Mouse (Mus musculus) embryonic facial prominence, embryonic 11.5 days (tissue): ENCODE measurements around the gene Bspry. TPM values are rescaled to one million over a fixed set of nuclear protein-coding genes. Genes with fewer than 3 reads are reported as not detected.

Experiments used
- ATAC-seq: fragments of 200-750 bp; cut with Nextera tagmentation; replicated peaks from 2 replicates; pipeline ENCODE4 v1.8.0; 2017; ENCODE audit warnings: low read depth; ENCODE audit not compliant: insufficient number of reproducible peaks, low FRiP score, low TSS enrichment
- DNase-seq: peaks from one replicate; pipeline ENCODE4 v3.0.0-alpha.2; 2015; ENCODE audit warnings: low spot score
- H3K27ac ChIP-seq: fragments of 300-500 bp; sonication (generic); replicated peaks from 2 replicates; pipeline ENCODE4 v1.5.1; 2014; ENCODE audit warnings: mild to moderate bottlenecking, low read depth, low read length, control low read depth
- H3K27me3 ChIP-seq: fragments of 300-500 bp; sonication (generic); 2 replicates; pipeline ENCODE4 v1.6.1; 2014; ENCODE audit warnings: mild to moderate bottlenecking, low read length, moderate library complexity, mixed read lengths; ENCODE audit not compliant: control insufficient read depth, insufficient read depth
- H3K36me3 ChIP-seq: fragments of 300-500 bp; sonication (generic); replicated peaks from 2 replicates; pipeline ENCODE4 v1.6.1; 2014; ENCODE audit warnings: low read depth, mild to moderate bottlenecking, low read length, moderate library complexity, mixed read lengths; ENCODE audit not compliant: control insufficient read depth, insufficient read depth
- H3K4me1 ChIP-seq: fragments of 300-500 bp; sonication (generic); 2 replicates; pipeline ENCODE4 v1.6.1; 2014; ENCODE audit warnings: low read length, mixed read lengths; ENCODE audit not compliant: control insufficient read depth, insufficient read depth
- H3K4me2 ChIP-seq: fragments of 300-500 bp; sonication (generic); 2 replicates; pipeline ENCODE4 v1.6.1; 2014; ENCODE audit warnings: low read depth, mild to moderate bottlenecking, control low read depth, low read length, moderate library complexity
- H3K4me3 ChIP-seq: fragments of 300-500 bp; sonication (generic); 2 replicates; pipeline ENCODE4 v1.5.1; 2014; ENCODE audit warnings: low read depth, low read length, control low read depth
- H3K9ac ChIP-seq: fragments of 300-500 bp; sonication (generic); replicated peaks from 2 replicates; pipeline ENCODE4 v1.6.1; 2014; ENCODE audit warnings: mild to moderate bottlenecking, control low read depth, low read length
- H3K9me3 ChIP-seq: fragments of 300-500 bp; sonication (generic); replicated peaks from 2 replicates; pipeline ENCODE4 v1.6.1; 2016; ENCODE audit warnings: mild to moderate bottlenecking, low read length, inconsistent platforms, mixed read lengths; ENCODE audit not compliant: control insufficient read depth
- whole genome bisulfite sequencing: fragments of 180-500 bp; shearing (Covaris S2); extraction: QIAGEN DNeasy Blood & Tissue Kit; methylation state at CpG from one replicate; pipeline ENCODE4 v1.1.7; 2014; 5-methylcytosine and 5-hydroxymethylcytosine counted together
- polyA plus RNA-seq: library from polyadenylated mRNA; unstranded; fragments of >200 nt; fragmentation: Nextera tagmentation; extraction: Ambion mirVana; gene quantifications from 2 replicates; pipeline ENCODE4 v1.2.1, GENCODE M21; 2014

Bspry gene
- polyA plus RNA-seq, result 1.8 and 2.2 TPM in 2 replicates

DNA sequence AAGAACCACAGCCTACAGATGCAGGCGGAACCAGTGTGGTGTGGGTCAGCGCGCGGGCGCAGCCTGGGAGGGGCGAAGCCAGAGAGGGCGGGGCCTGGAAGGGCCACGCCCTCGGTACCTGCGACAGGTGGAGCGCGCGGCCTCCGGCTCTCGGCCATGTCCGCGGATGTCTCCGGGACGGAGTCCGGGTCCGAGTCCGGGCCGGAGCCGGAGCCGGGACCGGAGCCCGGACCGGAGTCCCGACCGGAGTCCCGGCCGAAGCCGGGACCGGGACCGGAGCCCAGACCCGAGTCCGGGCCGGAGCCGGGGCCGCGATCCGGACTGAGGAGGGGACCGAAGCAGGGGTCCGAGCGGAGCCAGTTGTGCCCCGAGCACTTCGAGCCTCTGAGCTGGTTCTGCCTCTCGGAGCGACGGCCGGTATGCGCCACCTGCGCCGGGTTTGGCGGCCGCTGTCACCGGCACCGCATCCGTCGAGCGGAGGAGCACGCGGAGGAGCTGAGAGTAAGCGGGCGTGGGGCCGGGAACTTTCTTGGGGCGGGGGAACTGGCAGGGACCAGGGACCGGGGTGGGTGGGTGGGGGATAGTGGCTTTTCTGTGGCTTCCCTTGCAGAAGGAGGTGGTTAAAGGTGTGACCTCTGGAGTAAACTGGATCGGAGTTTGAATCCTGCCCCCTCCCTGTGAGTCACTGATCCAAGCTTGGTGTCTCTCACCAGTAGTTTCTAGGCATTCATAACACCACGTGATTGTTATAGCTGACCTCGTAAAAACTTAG, at the start of gene Bspry:
Gene Bspry (plus strand): TSS at position 117 of the 772 bp plus-strand sequence.
- DNase-seq, result peak; percentile 57
- Histone ChIP-seq H3K9me3 (no peaks in the 10 kb centered on the region), H3K27me3 (peaks cover 8% of the 10 kb centered on the region; the same call in 1 of the 2 replicates), H3K4me3 (peak within 1 kb of the TSS; percentile 45), H3K36me3 (no peaks in the 10 kb centered on the region), H3K4me2 (peak within 1 kb of the TSS; percentile 78), H3K4me1 (no peaks in the 10 kb centered on the region), H3K27ac (no peak within 1 kb of the TSS), H3K9ac (0 out of 2 replicates have a peak within 1 kb of the TSS, but pooled peaks have one; percentile 2)
- WGBS, result 3% methylated on average over 67 of the region's 71 CpGs
- ATAC-seq, result peak; percentile 85

DNA sequence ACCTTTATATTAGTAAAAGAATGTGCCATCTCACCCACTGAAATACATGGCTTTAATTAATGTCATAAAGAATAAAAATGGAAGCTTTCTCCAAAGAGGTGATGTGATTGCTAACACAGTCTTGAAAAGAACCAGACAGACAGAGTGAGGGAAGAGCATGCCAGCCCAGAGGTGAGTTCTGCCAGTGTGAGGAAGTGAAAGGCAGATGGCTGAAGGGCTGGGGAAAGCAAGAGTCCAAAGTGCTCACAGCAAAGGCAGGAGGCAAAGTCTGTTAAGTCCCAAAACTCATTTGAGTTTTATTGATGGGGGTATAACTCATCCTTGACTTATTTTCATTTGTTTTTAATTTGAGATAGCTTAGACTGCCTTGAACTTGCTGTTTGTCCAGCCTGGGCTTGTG, 49.2 kb upstream of the Bspry start:
- no peak overlapping the region for H3K4me2 ChIP-seq
- DNase-seq (no peak), ATAC-seq (no peak)
- no peak overlapping the region for H3K9ac ChIP-seq
- no peak overlapping the region for H3K4me3 ChIP-seq
- H3K27me3 ChIP-seq, result no peaks in the 10 kb centered on the region
- no peaks in the 10 kb centered on the region for H3K9me3 ChIP-seq
- H3K27ac ChIP-seq, result no peak overlapping the region
- H3K4me1 ChIP-seq, result no peaks in the 10 kb centered on the region
- H3K36me3 ChIP-seq, result no peaks in the 10 kb centered on the region

DNA sequence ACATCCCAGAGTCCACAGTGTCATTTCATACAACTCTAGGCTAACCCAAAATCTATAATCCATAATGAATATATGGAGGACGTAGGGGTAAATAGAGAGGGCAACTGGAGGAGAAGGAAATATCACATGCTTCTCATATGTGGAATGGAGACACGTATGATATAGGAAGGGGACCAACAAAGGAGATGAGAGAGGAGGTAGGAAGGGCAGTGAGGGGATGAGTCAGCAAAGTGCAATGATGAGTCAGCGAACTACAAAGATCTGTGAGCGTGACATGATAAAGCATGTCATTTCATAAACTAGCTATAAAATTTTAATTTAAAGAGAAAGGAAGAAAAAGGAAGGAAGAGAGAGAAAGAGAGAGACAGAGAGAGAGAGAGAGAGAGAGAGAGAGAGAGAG, 48.3 kb upstream of the Bspry start:
- DNase-seq (no peak), ATAC-seq (no peak)
- no peak overlapping the region for H3K4me2 ChIP-seq
- no peaks in the 10 kb centered on the region for H3K4me1 ChIP-seq
- H3K27me3 ChIP-seq, result no peaks in the 10 kb centered on the region
- WGBS, result 79% methylated on average over 4 of the region's 4 CpGs
- no peak overlapping the region for H3K27ac ChIP-seq
- H3K36me3 ChIP-seq, result no peaks in the 10 kb centered on the region
- no peak overlapping the region for H3K4me3 ChIP-seq
- H3K9me3 ChIP-seq, result no peaks in the 10 kb centered on the region
- no peak overlapping the region for H3K9ac ChIP-seq

DNA sequence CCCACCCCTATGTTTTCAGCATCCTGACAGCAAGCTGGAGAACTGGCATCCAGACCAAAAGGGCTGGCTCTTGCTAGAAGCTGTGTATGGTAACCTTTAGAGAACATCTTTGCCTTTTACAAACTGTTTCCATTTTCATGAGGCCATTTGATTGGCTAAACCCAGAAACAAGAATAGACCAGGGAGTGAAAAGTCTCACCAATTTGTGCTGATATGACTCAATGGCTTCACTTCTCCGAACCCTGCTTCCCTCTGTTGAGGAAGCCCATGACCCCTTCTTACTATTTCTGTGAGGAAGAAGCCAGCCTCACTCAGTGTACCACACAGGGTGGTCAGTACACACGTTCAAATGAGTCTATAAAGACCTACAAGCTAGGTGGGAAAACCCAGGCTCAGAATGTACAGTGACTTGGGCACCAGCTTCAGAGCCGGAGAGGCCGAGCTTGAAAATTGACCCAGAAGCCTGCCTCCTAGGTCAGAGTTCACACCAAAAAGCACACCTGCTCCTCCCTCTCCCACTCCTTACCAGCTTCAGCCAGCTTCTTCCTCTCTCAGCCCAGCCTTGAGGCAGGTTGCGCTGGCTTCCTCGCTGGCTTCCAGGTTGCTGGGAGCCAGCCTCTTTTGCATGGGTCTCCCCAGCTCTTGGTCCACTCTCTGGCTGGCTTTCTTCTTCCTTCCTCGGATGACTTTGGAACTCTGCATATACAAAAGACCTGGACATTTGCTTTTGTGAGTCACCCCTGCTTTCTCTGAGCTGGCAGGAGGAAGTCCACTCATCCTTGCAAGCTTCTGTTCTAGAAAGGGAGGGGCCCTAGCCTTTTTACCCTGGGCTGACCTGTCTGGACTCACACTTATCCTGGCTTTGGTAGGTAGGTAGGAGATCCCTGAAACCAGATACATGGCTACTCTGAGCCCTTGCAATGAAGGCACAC, 45.6 kb upstream of the Bspry start:
- Histone ChIP-seq H3K4me3 (no peak overlapping the region), H3K27me3 (no peaks in the 10 kb centered on the region), H3K9me3 (no peaks in the 10 kb centered on the region), H3K4me1 (no peaks in the 10 kb centered on the region), H3K27ac (no peak overlapping the region), H3K9ac (no peak overlapping the region), H3K36me3 (no peaks in the 10 kb centered on the region), H3K4me2 (no peak overlapping the region)
- 77% methylated on average over 7 of the region's 7 CpGs for WGBS
- no peak for ATAC-seq
- DNase-seq, result no peak

DNA sequence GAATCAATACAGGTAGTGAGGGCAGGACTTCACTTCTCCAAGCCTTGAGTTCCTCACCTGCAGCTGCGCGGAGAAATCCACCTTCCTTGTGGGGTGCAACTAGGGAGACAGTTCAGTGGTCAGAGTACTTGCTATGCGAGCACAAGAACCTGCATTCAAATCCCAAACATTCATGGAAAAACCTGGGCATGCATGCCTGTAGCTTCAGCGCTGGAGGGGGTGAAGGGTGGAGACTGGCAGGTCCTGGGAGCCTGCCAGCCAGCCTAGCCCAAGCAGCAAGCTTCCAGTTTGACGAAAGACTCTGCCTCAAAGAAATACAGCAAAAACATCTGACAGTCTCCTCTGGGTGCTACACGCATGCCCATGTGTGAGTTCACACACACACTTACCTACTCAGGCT, 44.8 kb upstream of the Bspry start, which contains the start of gene Rnf183:
Gene Rnf183 (minus strand): TSS at position 172 of the 400 bp plus-strand sequence.
- no peak within 1 kb of the TSS for H3K4me2 ChIP-seq
- no peak within 1 kb of the TSS for H3K27ac ChIP-seq
- H3K9me3 ChIP-seq, result no peaks in the 10 kb centered on the region
- DNase-seq (no peak), ATAC-seq (no peak)
- H3K36me3 ChIP-seq, result no peaks in the 10 kb centered on the region
- 85% methylated on average over 6 of the region's 6 CpGs for WGBS
- H3K4me3 ChIP-seq, result no peak within 1 kb of the TSS
- no peaks in the 10 kb centered on the region for H3K4me1 ChIP-seq
- H3K9ac ChIP-seq, result no peak within 1 kb of the TSS
- H3K27me3 ChIP-seq, result no peaks in the 10 kb centered on the region

DNA sequence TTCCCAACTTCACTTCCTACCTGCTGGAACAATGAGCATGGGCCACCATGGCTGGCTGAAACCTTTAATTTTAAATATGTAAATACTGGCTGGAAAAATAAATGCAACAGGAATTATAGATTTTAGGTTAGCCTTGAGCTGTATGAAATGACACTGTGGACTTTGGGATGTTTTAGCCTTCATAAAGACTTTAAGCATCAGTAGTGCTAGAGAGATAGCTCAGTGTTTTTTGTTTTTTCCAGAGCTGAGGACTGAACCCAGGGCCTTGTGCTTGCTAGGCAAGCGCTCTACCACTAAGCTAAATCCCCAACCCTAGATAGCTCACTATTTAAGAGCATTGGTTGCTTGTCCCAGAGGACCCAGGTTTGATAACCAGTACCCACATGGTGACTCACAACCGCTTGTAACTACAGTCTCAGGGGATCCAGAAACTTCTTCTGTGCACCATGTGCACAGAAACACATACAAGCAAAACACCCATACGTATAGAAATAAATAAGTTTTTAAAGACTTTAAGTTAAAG, 42.5 kb upstream of the Bspry start:
- Histone ChIP-seq H3K27me3 (no peaks in the 10 kb centered on the region), H3K27ac (no peak overlapping the region), H3K4me3 (no peak overlapping the region), H3K9me3 (no peaks in the 10 kb centered on the region), H3K9ac (no peak overlapping the region), H3K4me2 (no peak overlapping the region), H3K36me3 (no peaks in the 10 kb centered on the region), H3K4me1 (no peaks in the 10 kb centered on the region)
- ATAC-seq (no peak), DNase-seq (no peak)
- WGBS, result 84% methylated on average over 3 of the region's 3 CpGs

DNA sequence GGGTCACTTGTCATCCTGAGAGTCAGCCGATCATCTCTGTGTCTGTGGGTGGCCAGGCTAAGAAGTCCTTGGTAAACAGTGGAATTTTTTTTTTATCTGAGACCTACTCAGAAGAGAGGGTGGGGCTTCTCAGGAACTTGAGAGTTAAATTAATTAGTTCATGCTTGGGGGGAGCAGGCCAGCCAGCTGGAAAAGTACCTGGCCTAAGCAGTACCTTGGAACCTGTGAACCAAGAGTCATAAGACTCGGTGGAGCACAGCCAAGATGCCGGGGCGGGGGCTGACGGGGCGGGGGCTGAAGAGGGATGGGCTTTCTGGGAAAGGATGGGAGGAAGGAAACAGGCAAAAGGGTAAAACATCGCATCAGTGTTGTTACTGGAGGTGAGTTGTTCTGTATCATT, 42.0 kb upstream of the Bspry start:
- 83% methylated on average over 7 of the region's 7 CpGs for WGBS
- no peak for DNase-seq

More for the DNA sequence above, 42.0 kb upstream of the Bspry start:
- Histone ChIP-seq H3K4me1 (no peaks in the 10 kb centered on the region), H3K36me3 (no peaks in the 10 kb centered on the region), H3K9ac (no peak overlapping the region), H3K4me2 (no peak overlapping the region), H3K9me3 (no peaks in the 10 kb centered on the region), H3K4me3 (no peak overlapping the region), H3K27me3 (no peaks in the 10 kb centered on the region), H3K27ac (no peak overlapping the region)
- ATAC-seq, result no peak
